Mouse (Mus musculus) lung, postnatal 0 days (tissue): ENCODE results near the gene Lingo3. TPM values are rescaled to one million over a fixed set of nuclear protein-coding genes. Genes with fewer than 3 reads are reported as not detected.

ENCODE experiments used
- ATAC-seq: fragments of 200-750 bp; cut with Nextera tagmentation; 2 replicates; pipeline ENCODE4 v1.8.0; 2017; ENCODE audit warnings: moderate library complexity
- DNase-seq: peaks from one replicate; pipeline ENCODE4 v3.0.0-alpha.2; 2016; ENCODE audit warnings: low spot score
- H3K27ac ChIP-seq: fragments of 300-500 bp; sonication (generic); 2 replicates; pipeline ENCODE4 v1.5.1; 2014; ENCODE audit warnings: antibody characterized with exemption, mild to moderate bottlenecking, low read length, mixed read lengths
- H3K27me3 ChIP-seq: fragments of 300-500 bp; sonication (generic); replicated peaks from 2 replicates; pipeline ENCODE4 v1.6.1; 2014; ENCODE audit warnings: low read length, mixed read lengths; ENCODE audit not compliant: insufficient read depth
- H3K36me3 ChIP-seq: fragments of 300-500 bp; sonication (generic); 2 replicates; pipeline ENCODE4 v1.6.1; 2014; ENCODE audit warnings: low read length, mixed read lengths; ENCODE audit not compliant: insufficient read depth
- H3K4me1 ChIP-seq: fragments of 300-500 bp; sonication (generic); 2 replicates; pipeline ENCODE4 v1.6.1; 2014; ENCODE audit warnings: antibody characterized with exemption, low read depth, low read length, mixed read lengths; ENCODE audit not compliant: insufficient read depth
- H3K4me2 ChIP-seq: fragments of 300-500 bp; sonication (generic); replicated peaks from 2 replicates; pipeline ENCODE4 v1.6.1; 2014; ENCODE audit warnings: low read depth, mild to moderate bottlenecking, low read length, moderate library complexity, mixed read lengths
- H3K4me3 ChIP-seq: fragments of 300-500 bp; sonication (generic); 2 replicates; pipeline ENCODE4 v1.5.1; 2014; ENCODE audit warnings: low read depth, low read length
- H3K9ac ChIP-seq: fragments of 300-500 bp; sonication (generic); replicated peaks from 2 replicates; pipeline ENCODE4 v1.6.1; 2014; ENCODE audit warnings: low read depth, mild to moderate bottlenecking
- H3K9me3 ChIP-seq: fragments of 300-500 bp; sonication (generic); 2 replicates; pipeline ENCODE4 v1.6.1; 2016; ENCODE audit warnings: low read length, mixed read lengths
- CTCF ChIP-seq: IDR thresholded peaks from 2 replicates; pipeline ENCODE4 v1.5.1; 2016; ENCODE audit warnings: antibody characterized with exemption, mild to moderate bottlenecking
- EP300 ChIP-seq: IDR thresholded peaks from 2 replicates; pipeline ENCODE4 v1.6.1; 2016; ENCODE audit warnings: antibody characterized with exemption, mild to moderate bottlenecking, control low read depth
- WGBS: fragments of 180-500 bp; shearing (Covaris S2); extraction: QIAGEN DNeasy Blood & Tissue Kit; methylation state at CpG from one replicate; pipeline ENCODE4 v1.1.7; 2014; 5-methylcytosine and 5-hydroxymethylcytosine counted together
- polyA plus RNA-seq: library from polyadenylated mRNA; unstranded; fragments of >200 nt; fragmentation: Nextera tagmentation; extraction: Ambion mirVana; gene quantifications from 2 replicates; pipeline ENCODE4 v1.2.1, GENCODE M21; 2015

Lingo3 gene
- polyA plus RNA-seq, 1 experiment from 2014 or later = not detected

GRCm38 (mm10) chr10:80858350-80858935, 14.6 kb upstream of the Lingo3 start:
- H3K9ac ChIP-seq = no peak overlapping the region
- DNase-seq = no peak
- H3K27ac ChIP-seq = no peak overlapping the region

GRCm38 (mm10) chr10:80857848-80858247, 14.0 kb upstream of the Lingo3 start:
- DNase-seq (no peak), ATAC-seq (no peak)
- WGBS = 53% methylated on average over 3 of the region's 3 CpGs
- H3K9ac ChIP-seq = no peak overlapping the region
- H3K4me2 ChIP-seq = no peak overlapping the region
- H3K27me3 ChIP-seq = no peaks in the 10 kb centered on the region
- H3K4me1 ChIP-seq = peaks cover 5% of the 10 kb centered on the region; the same call in 1 of the 2 replicates
- no peaks in the 10 kb centered on the region for H3K9me3 ChIP-seq
- H3K36me3 ChIP-seq = peaks cover 7% of the 10 kb centered on the region; the same call in 1 of the 2 replicates
- TF ChIP-seq EP300 (no peak), CTCF (no peak)
- H3K27ac ChIP-seq = no peak overlapping the region
- H3K4me3 ChIP-seq = no peak overlapping the region

More at GRCm38 (mm10) chr10:80858350-80858935, 14.6 kb upstream of the Lingo3 start:
- peaks cover 7% of the 10 kb centered on the region; the same call in 1 of the 2 replicates for H3K36me3 ChIP-seq
- H3K27me3 ChIP-seq = no peaks in the 10 kb centered on the region
- no peak for ATAC-seq
- no peaks in the 10 kb centered on the region for H3K9me3 ChIP-seq
- H3K4me3 ChIP-seq = no peak overlapping the region
- H3K4me1 ChIP-seq = peaks cover 5% of the 10 kb centered on the region; the same call in 1 of the 2 replicates
- no peak overlapping the region for H3K4me2 ChIP-seq
- TF ChIP-seq EP300 (no peak), CTCF (no peak)
- WGBS = 53% methylated on average over 7 of the region's 7 CpGs

GRCm38 (mm10) chr10:80857386-80857785, 13.5 kb upstream of the Lingo3 start:
- DNase-seq (no peak), ATAC-seq (no peak)
- Histone ChIP-seq H3K27me3 (no peaks in the 10 kb centered on the region), H3K4me3 (no peak overlapping the region), H3K9ac (no peak overlapping the region), H3K36me3 (peaks cover 7% of the 10 kb centered on the region; the same call in 1 of the 2 replicates), H3K27ac (no peak overlapping the region), H3K9me3 (no peaks in the 10 kb centered on the region), H3K4me2 (no peak overlapping the region), H3K4me1 (peaks cover 5% of the 10 kb centered on the region; the same call in 1 of the 2 replicates)
- 48% methylated on average over 8 of the region's 8 CpGs for WGBS
- no peak for TF ChIP-seq CTCF

GRCm38 (mm10) chr10:80856908-80857307, 13.1 kb upstream of the Lingo3 start:
- peaks cover 5% of the 10 kb centered on the region; the same call in 1 of the 2 replicates for H3K4me1 ChIP-seq
- no peak for TF ChIP-seq CTCF
- no peak for TF ChIP-seq EP300
- H3K4me2 ChIP-seq = no peak overlapping the region
- H3K9me3 ChIP-seq = no peaks in the 10 kb centered on the region
- no peak overlapping the region for H3K4me3 ChIP-seq
- no peak overlapping the region for H3K9ac ChIP-seq
- peaks cover 5% of the 10 kb centered on the region; the same call in 1 of the 2 replicates for H3K36me3 ChIP-seq
- no peak for ATAC-seq
- no peak overlapping the region for H3K27ac ChIP-seq
- no peak for DNase-seq
- 70% methylated on average over 5 of the region's 5 CpGs for WGBS
- no peaks in the 10 kb centered on the region for H3K27me3 ChIP-seq

DNA sequence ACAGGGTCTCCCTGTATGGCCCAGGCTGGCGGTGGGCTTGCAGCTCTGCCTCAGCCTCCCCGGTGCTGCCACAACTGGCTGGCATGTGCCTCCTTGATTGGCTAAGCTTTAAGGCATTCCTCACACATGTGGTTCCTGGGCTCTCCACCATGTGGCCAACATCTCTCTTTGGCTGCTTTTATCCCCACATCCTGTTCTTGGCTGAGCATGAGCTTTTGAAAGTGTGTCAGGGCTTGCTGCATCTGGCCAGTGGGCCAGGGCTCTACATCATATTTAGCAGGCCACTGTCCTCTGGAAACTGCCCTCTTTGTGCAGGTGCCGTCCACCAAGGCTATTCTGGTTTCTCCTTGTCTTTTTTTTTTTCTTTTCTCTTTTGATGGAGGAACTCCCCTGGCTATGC, 12.4 kb upstream of the Lingo3 start:
- no peaks in the 10 kb centered on the region for H3K9me3 ChIP-seq
- peak overlapping the region; percentile 100 for H3K4me2 ChIP-seq
- no peak overlapping the region for H3K4me3 ChIP-seq
- H3K27me3 ChIP-seq = no peaks in the 10 kb centered on the region
- no peaks in the 10 kb centered on the region for H3K36me3 ChIP-seq
- peak overlapping the region; percentile 50; the same call in 1 of the 2 replicates for H3K9ac ChIP-seq
- DNase-seq (no peak), ATAC-seq (no peak)
- WGBS = 46% methylated on average over 3 of the region's 3 CpGs
- H3K27ac ChIP-seq = no peak overlapping the region
- TF ChIP-seq EP300 = no peak
- TF ChIP-seq CTCF = peak; percentile 20
- peaks cover 5% of the 10 kb centered on the region; the same call in 1 of the 2 replicates for H3K4me1 ChIP-seq

DNA sequence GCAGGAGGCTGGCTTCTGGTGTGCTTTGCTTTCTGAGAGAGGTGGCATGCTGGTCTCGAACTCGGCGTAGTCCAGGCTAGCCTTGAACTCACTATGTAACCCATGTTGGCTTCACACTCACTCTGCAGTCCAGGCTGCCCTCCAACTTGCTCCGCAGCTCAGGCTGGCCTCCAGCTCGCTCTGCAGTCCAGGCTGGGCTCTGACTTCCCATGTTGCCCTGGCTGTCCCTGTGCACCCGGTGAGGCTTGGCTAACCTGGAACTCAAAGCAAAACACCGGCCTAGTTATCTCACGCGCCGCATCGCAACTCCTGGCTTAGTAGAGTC, 11.9 kb upstream of the Lingo3 start:
- ATAC-seq = 0 out of 2 replicates have a peak, but pooled peaks have one; percentile 2
- Histone ChIP-seq H3K4me1 (peaks cover 5% of the 10 kb centered on the region; the same call in 1 of the 2 replicates), H3K4me2 (peak overlapping the region; percentile 100), H3K27me3 (no peaks in the 10 kb centered on the region), H3K4me3 (peak overlapping the region; percentile 81), H3K36me3 (no peaks in the 10 kb centered on the region), H3K27ac (no peak overlapping the region), H3K9ac (peak overlapping the region; percentile 50), H3K9me3 (no peaks in the 10 kb centered on the region)
- 20% methylated on average over 11 of the region's 11 CpGs for WGBS
- TF ChIP-seq EP300 (no peak), CTCF (no peak)
- DNase-seq = peak; percentile 25
